Mouse (Mus musculus) embryo, embryonic 10.5 days (tissue): ENCODE measurements at regions not wholly inside any gene's neighbourhood (a gene's known extent, or its start where the extent isn't known, plus 50 kb on each side); places are given as distances from the start of the nearest gene placed in this dataset.

Experiments
- DNase-seq: peaks from one replicate; pipeline ENCODE4 v3.0.0-alpha.2; 2015; ENCODE audit warnings: low spot score

GRCm38 (mm10) chr8:73767233-73767632, 413.9 kb upstream of the Large1 start:
- DNase-seq = peak; percentile 2

GRCm38 (mm10) chr8:73758771-73759170, 405.4 kb upstream of the Large1 start:
- DNase-seq = no peak

GRCm38 (mm10) chr8:73750571-73750970, 397.2 kb upstream of the Large1 start:
- DNase-seq = no peak

GRCm38 (mm10) chr8:73706857-73707256, 353.5 kb upstream of the Large1 start:
- DNase-seq = no peak
